Mouse (Mus musculus): ENCODE results near the gene Vwa8. TPM values are rescaled to one million over a fixed set of nuclear protein-coding genes. Genes with fewer than 3 reads are reported as not detected.

Gene Vwa8
- 8.7 and 9.1 TPM in 2 replicates for polyA plus RNA-seq (2012; rRNA removed)

DNA sequence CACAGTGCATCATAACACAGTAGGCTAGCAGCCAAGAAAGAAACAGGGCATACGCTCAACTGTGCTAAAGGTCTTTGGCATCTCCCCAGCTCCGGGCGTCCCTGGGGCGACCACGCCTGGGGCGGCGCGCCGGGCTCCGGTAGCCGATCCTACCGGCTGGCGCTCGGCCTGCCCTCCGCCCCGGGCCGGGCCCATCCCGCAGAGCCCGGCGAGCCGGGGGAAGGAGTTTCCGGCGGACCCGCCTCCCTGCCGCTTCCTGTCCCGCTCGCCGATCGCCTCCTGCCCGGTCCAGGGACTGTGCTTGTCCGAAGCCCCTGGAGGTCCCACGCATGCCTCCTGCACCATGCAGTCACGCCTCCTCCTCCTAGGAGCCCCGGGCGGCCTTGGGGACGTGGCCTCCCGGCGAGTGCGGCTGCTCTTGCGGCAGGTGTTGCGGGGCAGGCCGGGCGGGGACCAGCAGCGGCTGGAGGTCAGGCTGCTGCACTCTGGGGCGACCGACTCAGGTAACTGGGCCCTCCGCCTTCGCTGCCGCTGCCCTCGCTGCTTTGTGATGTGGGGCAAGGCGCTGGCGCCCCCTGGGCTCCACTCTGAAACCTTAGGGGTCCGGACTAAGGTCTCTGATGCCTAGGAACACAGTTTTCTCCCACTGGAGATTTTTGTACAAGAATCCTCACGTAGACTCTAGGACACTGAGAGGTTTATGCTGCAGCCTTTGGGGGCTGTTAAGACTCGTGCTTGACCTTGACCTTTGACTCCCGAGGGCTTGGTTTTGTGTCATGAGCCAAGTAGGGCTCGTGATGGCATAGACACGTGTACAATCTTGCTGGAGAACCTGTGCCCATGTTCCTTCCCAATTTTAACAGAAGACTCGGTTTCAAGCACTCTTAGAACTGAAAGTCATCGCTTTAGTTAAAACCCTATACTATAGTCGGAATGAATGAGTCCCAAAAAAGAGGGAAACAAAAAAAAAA lies at the start of gene Vwa8:
Gene Vwa8 (plus strand): TSS at position 112 of the 971 bp plus-strand sequence.
- Histone ChIP-seq H3K36me3 (ENCODE audit: control insufficient read depth, insufficient read depth, low read length) (no peaks in the 10 kb centered on the region), H3K4me1 (replicated peaks; ENCODE audit: control insufficient read depth, insufficient read depth, low read length) (no peaks in the 10 kb centered on the region; the same call in 1 of the 2 replicates), H3K27me3 (ENCODE audit: control insufficient read depth, insufficient read depth, low read length) (no peaks in the 10 kb centered on the region), H3K4me3 (ENCODE audit: control insufficient read depth, insufficient read depth, low read length) (peak within 1 kb of the TSS; percentile 95), H3K27ac (ENCODE audit: control insufficient read depth, insufficient read depth, low read length) (no peak within 1 kb of the TSS)
- TF ChIP-seq CTCF (IDR thresholded peaks at IDR 0.05; ENCODE audit: borderline replicate concordance, control insufficient read depth, extremely low read depth, insufficient read depth, low read length, poor library complexity) (peak; percentile 59; the same call in 1 of the 2 replicates), POLR2A (IDR thresholded peaks at IDR 0.05; ENCODE audit: control insufficient read depth, extremely low read depth, insufficient read depth, low read length, poor library complexity) (0 out of 2 replicates have a peak, but pooled peaks have one; percentile 29)
- peak; percentile 80 for DNase-seq
- WGBS = 1% methylated on average over 61 of the region's 61 CpGs

DNA sequence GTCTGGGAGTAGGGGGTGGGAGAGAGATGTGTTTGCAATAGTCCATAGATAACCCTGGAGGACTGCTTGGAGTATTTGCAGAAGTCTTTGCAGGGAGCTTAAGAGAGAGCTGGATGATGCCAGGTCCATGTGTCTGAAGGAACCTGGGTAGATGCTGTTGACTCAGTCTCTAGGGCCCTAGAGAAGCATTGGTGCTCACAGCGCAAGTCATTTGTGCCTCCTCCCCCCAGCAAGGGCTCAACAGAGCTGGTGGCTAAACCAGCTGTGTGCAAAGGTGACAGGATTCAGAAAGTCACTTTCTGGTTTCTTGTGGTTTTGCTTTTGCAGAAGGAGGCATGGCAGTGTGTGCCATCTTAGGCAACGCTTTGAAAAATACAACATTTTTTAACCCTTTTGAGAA lies 46.5 kb upstream of the Vwa8 start:
- no peaks in the 10 kb centered on the region for H3K27me3 ChIP-seq (ENCODE audit: control insufficient read depth, insufficient read depth, low read length)
- no peak for TF ChIP-seq POLR2A (IDR thresholded peaks at IDR 0.05; ENCODE audit: control insufficient read depth, extremely low read depth, insufficient read depth, low read length, poor library complexity)
- TF ChIP-seq CTCF (IDR thresholded peaks at IDR 0.05; ENCODE audit: borderline replicate concordance, control insufficient read depth, extremely low read depth, insufficient read depth, low read length, poor library complexity) = no peak
- no peaks in the 10 kb centered on the region for H3K36me3 ChIP-seq (ENCODE audit: control insufficient read depth, insufficient read depth, low read length)
- H3K4me3 ChIP-seq (ENCODE audit: control insufficient read depth, insufficient read depth, low read length) = no peak overlapping the region
- DNase-seq = peak; percentile 23
- peaks cover 22% of the 10 kb centered on the region for H3K4me1 ChIP-seq (replicated peaks; ENCODE audit: control insufficient read depth, insufficient read depth, low read length)
- peak overlapping the region; percentile 58; the same call in 1 of the 2 replicates for H3K27ac ChIP-seq (ENCODE audit: control insufficient read depth, insufficient read depth, low read length)
- 11% methylated on average over 2 of the region's 2 CpGs for WGBS

- DNase-seq = no peak
- Histone ChIP-seq H3K4me3 (ENCODE audit: control insufficient read depth, insufficient read depth, low read length) (no peak overlapping the region), H3K27ac (ENCODE audit: control insufficient read depth, insufficient read depth, low read length) (no peak overlapping the region), H3K36me3 (ENCODE audit: control insufficient read depth, insufficient read depth, low read length) (no peaks in the 10 kb centered on the region), H3K4me1 (replicated peaks; ENCODE audit: control insufficient read depth, insufficient read depth, low read length) (peaks cover 22% of the 10 kb centered on the region), H3K27me3 (ENCODE audit: control insufficient read depth, insufficient read depth, low read length) (no peaks in the 10 kb centered on the region)
- 92% methylated on average over 6 of the region's 6 CpGs for WGBS
- no peak for TF ChIP-seq CTCF (IDR thresholded peaks at IDR 0.05; ENCODE audit: borderline replicate concordance, control insufficient read depth, extremely low read depth, insufficient read depth, low read length, poor library complexity)
- TF ChIP-seq POLR2A (IDR thresholded peaks at IDR 0.05; ENCODE audit: control insufficient read depth, extremely low read depth, insufficient read depth, low read length, poor library complexity) = no peak
Measured at GRCm38 (mm10) chr14:78803924-78804323, 44.9 kb upstream of the Vwa8 start.

DNA sequence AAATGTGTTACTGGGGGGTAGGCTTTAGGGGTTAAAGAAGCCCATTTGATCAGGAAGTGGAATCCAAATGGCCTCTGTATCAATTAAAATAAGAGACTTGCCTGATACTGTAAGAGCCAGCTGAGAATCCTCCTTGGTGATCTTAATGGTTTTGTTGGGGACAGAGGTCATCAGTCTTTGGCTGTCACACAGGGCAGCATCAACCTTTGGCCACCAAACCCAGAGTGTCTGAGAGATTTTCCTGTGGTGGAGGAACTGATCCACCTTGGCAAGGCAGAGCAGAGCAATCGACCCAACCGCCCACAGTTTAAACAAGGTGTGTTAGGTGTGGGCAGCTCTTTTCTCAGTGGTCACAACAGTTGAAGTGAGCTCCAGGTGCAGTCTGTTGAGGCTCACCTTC lies 36.0 kb upstream of the Vwa8 start:
- Histone ChIP-seq H3K27me3 (ENCODE audit: control insufficient read depth, insufficient read depth, low read length) (no peaks in the 10 kb centered on the region), H3K4me3 (ENCODE audit: control insufficient read depth, insufficient read depth, low read length) (no peak overlapping the region), H3K36me3 (ENCODE audit: control insufficient read depth, insufficient read depth, low read length) (no peaks in the 10 kb centered on the region), H3K27ac (ENCODE audit: control insufficient read depth, insufficient read depth, low read length) (no peak overlapping the region), H3K4me1 (replicated peaks; ENCODE audit: control insufficient read depth, insufficient read depth, low read length) (no peaks in the 10 kb centered on the region)
- 94% methylated on average over 2 of the region's 2 CpGs for WGBS
- no peak for DNase-seq
- TF ChIP-seq POLR2A (IDR thresholded peaks at IDR 0.05; ENCODE audit: control insufficient read depth, extremely low read depth, insufficient read depth, low read length, poor library complexity) (no peak), CTCF (IDR thresholded peaks at IDR 0.05; ENCODE audit: borderline replicate concordance, control insufficient read depth, extremely low read depth, insufficient read depth, low read length, poor library complexity) (no peak)

GRCm38 (mm10) chr14:78816411-78816810 lies 32.4 kb upstream of the Vwa8 start:
- H3K27ac ChIP-seq (ENCODE audit: control insufficient read depth, insufficient read depth, low read length) = no peak overlapping the region
- 38% methylated on average over 2 of the region's 3 CpGs for WGBS
- TF ChIP-seq CTCF (IDR thresholded peaks at IDR 0.05; ENCODE audit: borderline replicate concordance, control insufficient read depth, extremely low read depth, insufficient read depth, low read length, poor library complexity) = no peak
- TF ChIP-seq POLR2A (IDR thresholded peaks at IDR 0.05; ENCODE audit: control insufficient read depth, extremely low read depth, insufficient read depth, low read length, poor library complexity) = no peak
- H3K27me3 ChIP-seq (ENCODE audit: control insufficient read depth, insufficient read depth, low read length) = no peaks in the 10 kb centered on the region
- H3K4me1 ChIP-seq (replicated peaks; ENCODE audit: control insufficient read depth, insufficient read depth, low read length) = no peaks in the 10 kb centered on the region
- DNase-seq = no peak
- no peak overlapping the region for H3K4me3 ChIP-seq (ENCODE audit: control insufficient read depth, insufficient read depth, low read length)
- no peaks in the 10 kb centered on the region for H3K36me3 ChIP-seq (ENCODE audit: control insufficient read depth, insufficient read depth, low read length)

DNA sequence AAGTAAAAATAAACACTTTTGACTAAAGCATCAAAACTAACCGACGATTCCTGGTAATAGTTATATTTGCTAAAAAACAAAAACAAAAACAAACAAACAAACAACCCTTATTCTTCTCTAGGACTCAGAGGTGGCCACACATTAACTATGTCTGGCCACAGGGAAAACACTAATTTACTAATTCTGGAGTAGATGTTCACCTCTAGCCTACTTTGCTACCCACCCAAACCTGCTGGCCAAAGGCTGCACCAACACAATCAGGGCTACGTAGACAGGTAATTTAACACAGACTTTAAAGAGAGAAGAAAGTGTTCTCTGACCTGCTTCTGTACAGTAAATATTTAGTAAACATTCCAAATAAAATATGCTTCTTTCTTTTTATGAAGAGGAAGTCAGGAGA lies 31.2 kb upstream of the Vwa8 start:
- WGBS = over 99% methylated on average over 3 of the region's 3 CpGs
- no peak for TF ChIP-seq CTCF (IDR thresholded peaks at IDR 0.05; ENCODE audit: borderline replicate concordance, control insufficient read depth, extremely low read depth, insufficient read depth, low read length, poor library complexity)
- no peak for TF ChIP-seq POLR2A (IDR thresholded peaks at IDR 0.05; ENCODE audit: control insufficient read depth, extremely low read depth, insufficient read depth, low read length, poor library complexity)
- H3K4me3 ChIP-seq (ENCODE audit: control insufficient read depth, insufficient read depth, low read length) = no peak overlapping the region
- no peaks in the 10 kb centered on the region for H3K4me1 ChIP-seq (replicated peaks; ENCODE audit: control insufficient read depth, insufficient read depth, low read length)
- H3K27ac ChIP-seq (ENCODE audit: control insufficient read depth, insufficient read depth, low read length) = no peak overlapping the region
- H3K36me3 ChIP-seq (ENCODE audit: control insufficient read depth, insufficient read depth, low read length) = no peaks in the 10 kb centered on the region
- H3K27me3 ChIP-seq (ENCODE audit: control insufficient read depth, insufficient read depth, low read length) = no peaks in the 10 kb centered on the region
- DNase-seq = no peak
